Mouse (Mus musculus) small intestine, adult 2 months (tissue): ENCODE measurements around the gene Slc9a9.

Experiments
- CTCF ChIP-seq: fragments of 200-500 bp; IDR thresholded peaks from 2 replicates; pipeline ENCODE4 v1.5.1; 2012; ENCODE audit warnings: low read depth, mild to moderate bottlenecking, control low read depth, inconsistent platforms, low read length, moderate library complexity, mixed read lengths; ENCODE audit not compliant: insufficient replicate concordance, insufficient read length; ENCODE audit errors: extremely low read depth
- POLR2A ChIP-seq: fragments of 200-500 bp; IDR thresholded peaks from 2 replicates; pipeline ENCODE4 v1.6.1; 2012; ENCODE audit warnings: low read depth, mild to moderate bottlenecking, control low read depth, inconsistent platforms, low read length, moderate library complexity

DNA sequence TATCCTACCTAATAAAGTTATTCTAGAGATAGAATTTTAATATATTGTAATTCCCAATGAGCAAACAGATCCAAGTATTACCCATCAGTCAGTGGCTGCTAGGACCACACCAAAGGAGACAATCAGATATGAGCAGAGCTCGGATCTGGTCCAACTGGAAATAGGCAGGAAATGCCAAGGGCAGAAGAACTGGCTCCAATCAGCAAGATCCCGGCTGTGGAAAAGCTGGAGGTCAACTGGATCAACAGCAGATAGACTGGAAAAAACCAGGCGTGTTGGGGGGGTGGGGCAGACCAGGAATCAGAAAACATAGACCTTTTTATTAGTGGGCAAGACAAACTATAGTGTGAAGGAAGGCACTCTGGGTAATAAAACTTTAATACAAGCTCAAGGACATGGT is 550.3 kb downstream of the Slc9a9 start:
- TF ChIP-seq POLR2A (no peak), CTCF (no peak)
